In the genomic region with DNA sequence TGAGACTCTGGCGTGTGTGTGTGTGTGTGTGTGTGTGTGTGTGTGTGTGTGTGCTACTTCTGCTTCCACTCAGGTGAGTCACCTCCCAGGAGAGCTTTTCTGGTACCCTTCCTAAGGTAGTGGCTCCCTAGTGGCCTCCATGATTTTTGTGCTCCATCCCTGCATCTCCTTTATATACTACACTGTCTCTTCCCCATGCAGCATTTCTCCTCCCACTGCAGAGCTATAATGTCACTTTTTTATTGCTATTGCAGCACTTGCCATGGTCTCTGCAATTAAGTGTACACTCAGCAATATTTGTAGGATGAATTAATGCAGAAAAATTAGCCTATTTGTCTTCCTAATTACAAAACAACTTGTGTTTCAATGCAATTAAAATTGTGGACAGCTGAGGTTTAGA, we compare ENCODE assay signal across 26 mouse cellular contexts.
DNase-seq lines count a peak whose midpoint lies in the region; ATAC-seq lines count a peak whose summit lies in the region.
"Had no signal": no experiment of that assay in that cellular context is flagged by ENCODE, and none has a peak within 500 bp of the region (broad histone marks: within the 10 kb centered on the region; RNA-seq: fewer than 3 reads in every experiment).

No protein-coding gene starts in this region.

- H3K9me3 ChIP-seq in hindbrain, embryonic 13.5 days = no peaks in the 10 kb centered on the region
- H3K9me3 ChIP-seq in hindbrain, embryonic 16.5 days (ENCODE audit: control insufficient read depth, low read length) = no peaks in the 10 kb centered on the region
- no peaks in the 10 kb centered on the region for H3K9me3 ChIP-seq in hindbrain, embryonic 14.5 days (ENCODE audit: control insufficient read depth, low read length)
- H3K9me3 ChIP-seq in neural tube, embryonic 13.5 days = no peaks in the 10 kb centered on the region
- H3K9me3 ChIP-seq: embryonic facial prominence, embryonic 12.5 days; embryonic facial prominence, embryonic 15.5 days; heart, embryonic 12.5 days; heart, embryonic 15.5 days; hindbrain, embryonic 15.5 days had no signal

- no peaks in the 10 kb centered on the region for H3K27me3 ChIP-seq in hindbrain, embryonic 13.5 days
- H3K27me3 ChIP-seq in hindbrain, embryonic 16.5 days (replicated peaks; ENCODE audit: control insufficient read depth, insufficient read depth, low read length) = no peaks in the 10 kb centered on the region
- H3K27me3 ChIP-seq in hindbrain, embryonic 14.5 days (ENCODE audit: control insufficient read depth, insufficient read depth, low read length) = no peaks in the 10 kb centered on the region
- H3K27me3 ChIP-seq in neural tube, embryonic 13.5 days = no peaks in the 10 kb centered on the region
- H3K27me3 ChIP-seq: embryonic facial prominence, embryonic 12.5 days; embryonic facial prominence, embryonic 15.5 days; heart, embryonic 12.5 days; heart, embryonic 15.5 days; hindbrain, embryonic 15.5 days had no signal

- peaks cover 6% of the 10 kb centered on the region; the same call in 1 of the 2 replicates for H3K4me1 ChIP-seq in hindbrain, embryonic 13.5 days (replicated peaks)
- H3K4me1 ChIP-seq in hindbrain, embryonic 16.5 days (ENCODE audit: control insufficient read depth, insufficient read depth, low read depth, low read length) = no peaks in the 10 kb centered on the region
- 0 out of 2 replicates have a peak, but pooled peaks cover 5% of the 10 kb centered on the region for H3K4me1 ChIP-seq in hindbrain, embryonic 14.5 days (replicated peaks; ENCODE audit: control insufficient read depth, insufficient read depth, low read length)
- H3K4me1 ChIP-seq in neural tube, embryonic 13.5 days (replicated peaks) = peaks cover 13% of the 10 kb centered on the region
- H3K4me1 ChIP-seq: embryonic facial prominence, embryonic 12.5 days; embryonic facial prominence, embryonic 15.5 days; heart, embryonic 12.5 days; heart, embryonic 15.5 days had no signal

- no peak overlapping the region for H3K4me3 ChIP-seq in hindbrain, embryonic 13.5 days
- no peak overlapping the region for H3K4me3 ChIP-seq in hindbrain, embryonic 16.5 days (ENCODE audit: low read length)
- H3K4me3 ChIP-seq in hindbrain, embryonic 14.5 days (replicated peaks; ENCODE audit: low read length) = no peak overlapping the region
- H3K4me3 ChIP-seq in neural tube, embryonic 13.5 days = no peak overlapping the region
- H3K4me3 ChIP-seq: embryonic facial prominence, embryonic 12.5 days; embryonic facial prominence, embryonic 15.5 days; gastrocnemius, adult 2 months; heart, embryonic 12.5 days; heart, embryonic 15.5 days; hindbrain, embryonic 15.5 days had no signal

- peak; percentile 43; the same call in 1 of the 2 replicates for ATAC-seq in hindbrain, embryonic 13.5 days (ENCODE audit: low FRiP score)
- ATAC-seq in hindbrain, embryonic 16.5 days = no peak
- ATAC-seq in hindbrain, embryonic 14.5 days (ENCODE audit: low FRiP score) = no peak
- ATAC-seq in neural tube, embryonic 13.5 days (ENCODE audit: low read depth) = peak; percentile 89
- ATAC-seq: CD4-positive, CD25-positive, alpha-beta regulatory T cell, adult 4 months; forebrain, embryonic 14.5 days; forebrain, postnatal 0 days; inflammation-experienced regulatory T-cells, adult 6 months had no signal

- no CpG with 5 or more reads among the region's 1 CpGs for WGBS in hindbrain, embryonic 13.5 days
- WGBS in hindbrain, embryonic 16.5 days = 83% methylated on average over 1 of the region's 1 CpGs
- WGBS in hindbrain, embryonic 14.5 days = no CpG with 5 or more reads among the region's 1 CpGs
- WGBS in neural tube, embryonic 13.5 days = no CpG with 5 or more reads among the region's 1 CpGs

- H3K4me2 ChIP-seq in hindbrain, embryonic 13.5 days = no peak overlapping the region
- no peak overlapping the region for H3K4me2 ChIP-seq in hindbrain, embryonic 16.5 days (ENCODE audit: low read length)
- H3K4me2 ChIP-seq in hindbrain, embryonic 14.5 days (replicated peaks) = no peak overlapping the region
- H3K4me2 ChIP-seq in neural tube, embryonic 13.5 days = no peak overlapping the region
- H3K4me2 ChIP-seq: embryonic facial prominence, embryonic 12.5 days; embryonic facial prominence, embryonic 15.5 days; heart, embryonic 12.5 days; heart, embryonic 15.5 days; hindbrain, embryonic 15.5 days had no signal

- DNase-seq in hindbrain, embryonic 14.5 days (ENCODE audit: low spot score) = no peak
- no peak for DNase-seq in kidney, adult 8-10 months
- DNase-seq in urinary bladder, postnatal 36 days (ENCODE audit: low spot score in 2 of 2) = no peak
- DNase-seq: adrenal gland, adult 2 months; adrenal gland, postnatal 14 days; cerebellum, adult 11 months; cerebellum, adult 2 months; cerebellum, adult 9-11 months; cerebellum, postnatal 25 days; forebrain, postnatal 0 days; gastrocnemius, adult 2 months; gastrocnemius, postnatal 14 days; heart, adult 18-20 months; heart, postnatal 10 days; heart, postnatal 36 days had no signal

- H3K36me3 ChIP-seq in hindbrain, embryonic 13.5 days = no peaks in the 10 kb centered on the region
- no peaks in the 10 kb centered on the region for H3K36me3 ChIP-seq in hindbrain, embryonic 16.5 days (ENCODE audit: control insufficient read depth, insufficient read depth, low read length)
- no peaks in the 10 kb centered on the region for H3K36me3 ChIP-seq in hindbrain, embryonic 14.5 days (replicated peaks; ENCODE audit: control insufficient read depth, insufficient read depth)
- H3K36me3 ChIP-seq in neural tube, embryonic 13.5 days = no peaks in the 10 kb centered on the region
- H3K36me3 ChIP-seq: embryonic facial prominence, embryonic 12.5 days; embryonic facial prominence, embryonic 15.5 days; heart, embryonic 12.5 days; heart, embryonic 15.5 days; hindbrain, embryonic 15.5 days had no signal

- peak overlapping the region; percentile 74 for H3K27ac ChIP-seq in hindbrain, embryonic 13.5 days
- no peak overlapping the region for H3K27ac ChIP-seq in hindbrain, embryonic 16.5 days (ENCODE audit: low read depth, low read length)
- H3K27ac ChIP-seq in hindbrain, embryonic 14.5 days = peak overlapping the region; percentile 59; the same call in 1 of the 2 replicates
- H3K27ac ChIP-seq in neural tube, embryonic 13.5 days (replicated peaks) = peak overlapping the region; percentile 77
- H3K27ac ChIP-seq: embryonic facial prominence, embryonic 12.5 days; embryonic facial prominence, embryonic 15.5 days; gastrocnemius, adult 2 months; heart, embryonic 15.5 days; hindbrain, embryonic 15.5 days had no signal

- no peak overlapping the region for H3K9ac ChIP-seq in hindbrain, embryonic 13.5 days
- H3K9ac ChIP-seq in hindbrain, embryonic 16.5 days (ENCODE audit: low read depth, low read length) = no peak overlapping the region
- H3K9ac ChIP-seq in hindbrain, embryonic 14.5 days = no peak overlapping the region
- no peak overlapping the region for H3K9ac ChIP-seq in neural tube, embryonic 13.5 days
- H3K9ac ChIP-seq: embryonic facial prominence, embryonic 12.5 days; embryonic facial prominence, embryonic 15.5 days; forebrain, postnatal 0 days; heart, embryonic 12.5 days; heart, embryonic 15.5 days; hindbrain, embryonic 15.5 days had no signal

Comparison
In these comparisons a context has a peak if more than half of its experiments do, and no peak if none do; other contexts are left out.
1. ATAC-seq: peak in hindbrain, embryonic 13.5 days (single experiment) and neural tube, embryonic 13.5 days (single experiment); none in hindbrain, embryonic 16.5 days (single experiment) and hindbrain, embryonic 14.5 days (single experiment).